Mouse (Mus musculus): ENCODE data around the gene Top3a. TPM values are rescaled to one million over a fixed set of nuclear protein-coding genes. Genes with fewer than 3 reads are reported as not detected.
"Not testable (repeated sequence)": the region's sequence is repeated elsewhere in the genome, so short reads cannot be mapped to it uniquely, and the experiment has no call there.

The Top3a gene
- total RNA-seq (2021) = 1 to 10 TPM; 4.2 to 5.8 TPM
- long read RNA-seq, experiment 1, partial matches to known transcripts = 0 of 2 reads
- long read RNA-seq, experiment 1, other reads (novel, unspliced or antisense) = 1 of 2 reads
- long read RNA-seq, experiment 2, partial matches to known transcripts = 2 of 6 reads
- long read RNA-seq, experiment 2, other reads (novel, unspliced or antisense) = 1 of 6 reads

DNA sequence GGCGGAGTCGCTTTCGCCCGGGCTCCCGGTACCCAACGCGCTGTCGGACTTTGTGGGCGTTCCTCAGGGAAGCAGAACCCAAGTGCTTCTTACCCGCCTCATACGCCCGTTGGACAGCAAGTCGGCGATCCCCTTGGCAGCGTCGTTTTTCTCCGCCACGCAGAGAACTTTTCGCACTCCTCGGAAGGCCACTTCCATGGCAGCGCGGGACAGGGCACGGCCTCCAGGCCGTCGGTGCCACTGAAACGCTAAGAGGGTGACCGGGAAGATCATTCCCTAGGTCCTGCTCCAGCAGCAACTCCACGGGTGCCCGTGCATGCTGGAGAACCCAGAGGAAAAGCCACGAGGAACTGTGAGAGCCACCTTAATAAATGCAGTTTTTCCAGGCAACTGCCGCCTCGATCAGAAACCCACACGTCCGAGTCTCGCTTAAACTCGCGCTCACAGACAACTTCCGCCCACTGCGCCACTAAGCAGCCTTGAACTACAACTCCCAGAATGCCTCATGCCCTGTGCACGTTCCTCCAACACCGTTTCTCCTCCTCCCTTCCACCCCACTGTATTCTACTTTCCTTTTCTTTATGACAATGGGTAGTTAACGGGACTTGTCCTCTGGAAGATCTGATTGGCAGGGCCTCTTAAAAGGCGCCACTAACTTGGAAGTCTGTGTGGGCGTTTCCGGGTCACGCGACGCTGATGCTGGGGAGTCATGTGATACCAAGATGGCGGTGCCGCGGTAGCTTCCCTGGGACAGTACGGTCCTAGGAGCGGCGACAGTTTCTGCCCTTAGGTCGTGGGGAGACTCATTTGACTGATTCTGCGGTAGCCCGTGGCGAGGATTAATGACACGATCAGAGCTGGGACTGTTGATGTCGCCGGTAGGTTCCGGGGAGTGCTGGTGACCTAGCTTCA, at the start of gene Top3a, which contains the start of gene Smcr8:
Gene Top3a, minus strand, starts transcription at position 537 of the 912 bp plus-strand sequence.
Gene Smcr8, plus strand, starts transcription at position 696 of the 912 bp plus-strand sequence.
- DNase-seq (ENCODE audit: low spot score in 2 of 2) = peak; percentile 87 to 92

DNA sequence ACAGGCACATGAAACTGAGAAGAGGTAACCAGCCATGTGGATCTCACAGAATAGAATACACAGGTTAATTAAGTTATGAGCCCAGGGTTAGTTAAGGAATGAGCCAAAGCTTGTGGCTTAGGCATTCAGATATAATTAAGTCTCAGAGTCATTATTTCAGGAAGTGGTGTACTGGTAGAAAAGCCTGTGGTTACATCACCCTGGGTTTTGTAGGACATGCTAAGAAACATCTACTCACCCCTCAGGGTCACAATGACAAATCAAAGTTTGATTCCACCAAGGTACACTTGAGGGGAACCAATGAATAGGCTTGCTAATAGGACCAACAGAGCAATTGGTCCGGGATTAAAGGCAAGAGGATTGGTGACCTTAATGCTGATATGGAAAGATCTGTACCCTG, 49.5 kb upstream of the Top3a start:
- DNase-seq (ENCODE audit: low spot score in 2 of 2) = no peak

DNA sequence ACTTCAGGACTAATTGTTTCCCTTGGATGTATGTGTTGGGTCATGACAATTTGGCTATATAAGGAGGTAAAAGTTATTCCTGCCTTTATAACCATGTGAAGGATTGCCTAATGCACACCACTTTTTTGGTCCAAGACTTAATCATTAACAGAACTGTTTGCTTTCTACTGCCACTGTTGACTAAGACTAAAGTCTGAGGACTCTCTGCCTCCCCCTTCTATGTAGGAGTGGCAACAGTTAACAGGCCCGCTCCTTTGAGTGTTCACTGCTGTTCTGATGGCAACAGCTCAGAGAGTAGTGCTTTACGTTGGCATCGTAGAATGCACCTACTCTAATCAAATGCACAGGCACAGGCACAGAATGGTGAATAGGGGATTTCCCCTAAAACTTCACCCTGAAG, 48.0 kb upstream of the Top3a start:
- no peak for DNase-seq (ENCODE audit: low spot score in 2 of 2)

DNA sequence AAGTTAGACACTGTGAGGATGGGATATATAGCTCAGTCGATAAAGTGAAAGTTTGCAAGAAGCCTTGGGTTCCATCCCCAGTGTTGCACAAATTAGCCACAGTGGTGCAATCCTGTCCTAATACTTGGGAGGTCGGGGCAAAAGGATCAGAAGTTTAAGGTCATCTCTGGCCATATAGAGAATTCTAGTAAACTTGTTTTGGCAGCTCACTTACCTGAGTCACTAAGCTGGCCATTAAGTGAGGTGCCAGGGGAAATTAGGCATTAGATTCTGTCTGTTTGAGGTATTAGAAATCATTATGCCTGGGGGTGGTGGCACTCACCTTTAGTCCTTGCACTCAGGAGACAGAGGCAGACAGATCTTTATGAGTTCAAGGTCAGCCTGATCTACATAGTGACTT, 46.6 kb upstream of the Top3a start:
- DNase-seq (ENCODE audit: low spot score in 2 of 2) = no peak

DNA sequence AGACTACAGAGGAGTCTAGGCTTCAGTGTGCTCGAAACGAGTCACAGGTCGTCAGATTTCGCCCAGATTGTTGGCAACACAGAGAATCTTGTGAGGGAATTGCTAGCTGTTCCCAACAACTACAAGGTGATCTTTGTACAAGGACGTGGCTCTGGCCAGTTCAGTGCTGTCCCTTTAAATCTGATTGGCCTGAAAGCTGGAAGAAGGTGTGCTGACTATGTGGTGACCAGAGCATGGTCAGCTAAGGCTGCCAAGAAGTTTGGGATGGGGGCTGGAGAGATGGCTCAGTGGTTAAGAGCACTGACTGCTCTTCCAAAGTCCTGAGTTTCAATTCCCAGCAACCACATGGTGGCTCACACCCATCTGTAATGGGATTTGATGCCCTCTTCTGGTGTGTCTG, 39.2 kb upstream of the Top3a start:
- no peak for DNase-seq (ENCODE audit: low spot score in 2 of 2)

DNA sequence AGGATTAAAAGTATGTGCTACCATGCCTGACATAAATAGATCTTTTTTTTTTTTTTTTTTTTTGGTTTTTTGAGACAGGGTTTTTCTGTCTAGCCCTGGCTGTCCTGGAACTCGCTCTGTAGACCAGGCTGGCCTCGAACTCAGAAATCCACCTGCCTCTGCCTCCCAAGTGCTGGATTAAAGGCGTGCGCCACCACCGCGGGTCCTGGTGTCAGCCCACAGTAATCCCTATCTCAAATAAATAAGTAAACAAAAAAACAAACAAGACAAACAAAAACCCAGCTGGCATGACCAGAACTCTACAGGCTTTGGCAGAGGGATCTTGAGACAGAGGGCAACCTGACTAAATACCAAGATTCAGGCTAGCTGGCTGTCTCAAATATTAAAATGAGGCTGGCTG, 34.5 kb upstream of the Top3a start, which contains the start of gene Shmt1:
Gene Shmt1, minus strand, starts transcription at position 101 of the 400 bp plus-strand sequence.
- not testable (repeated sequence) for DNase-seq (ENCODE audit: low spot score in 2 of 2)

DNA sequence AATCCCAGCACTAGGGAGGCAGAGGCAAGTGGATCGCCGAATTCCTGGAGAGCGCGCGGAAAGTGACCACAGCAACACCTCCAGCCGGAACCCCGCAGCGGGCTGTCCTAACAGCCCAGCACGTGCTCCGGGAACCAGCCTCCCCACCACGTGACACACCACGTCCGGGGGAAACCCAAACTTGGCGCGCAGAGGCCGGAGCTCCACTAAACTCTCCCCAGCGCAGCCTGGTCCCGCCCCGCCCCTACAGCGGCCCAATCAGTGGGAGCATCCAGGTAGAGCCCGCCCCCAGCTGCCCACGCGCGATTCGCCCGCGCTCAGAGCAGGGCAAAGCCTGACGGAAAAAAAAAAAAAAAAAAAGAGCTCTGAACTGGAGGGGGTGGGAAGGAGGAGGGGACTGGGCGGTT, 33.9 kb upstream of the Top3a start:
- DNase-seq (ENCODE audit: low spot score in 2 of 2) = peak; percentile 80 to 91

DNA sequence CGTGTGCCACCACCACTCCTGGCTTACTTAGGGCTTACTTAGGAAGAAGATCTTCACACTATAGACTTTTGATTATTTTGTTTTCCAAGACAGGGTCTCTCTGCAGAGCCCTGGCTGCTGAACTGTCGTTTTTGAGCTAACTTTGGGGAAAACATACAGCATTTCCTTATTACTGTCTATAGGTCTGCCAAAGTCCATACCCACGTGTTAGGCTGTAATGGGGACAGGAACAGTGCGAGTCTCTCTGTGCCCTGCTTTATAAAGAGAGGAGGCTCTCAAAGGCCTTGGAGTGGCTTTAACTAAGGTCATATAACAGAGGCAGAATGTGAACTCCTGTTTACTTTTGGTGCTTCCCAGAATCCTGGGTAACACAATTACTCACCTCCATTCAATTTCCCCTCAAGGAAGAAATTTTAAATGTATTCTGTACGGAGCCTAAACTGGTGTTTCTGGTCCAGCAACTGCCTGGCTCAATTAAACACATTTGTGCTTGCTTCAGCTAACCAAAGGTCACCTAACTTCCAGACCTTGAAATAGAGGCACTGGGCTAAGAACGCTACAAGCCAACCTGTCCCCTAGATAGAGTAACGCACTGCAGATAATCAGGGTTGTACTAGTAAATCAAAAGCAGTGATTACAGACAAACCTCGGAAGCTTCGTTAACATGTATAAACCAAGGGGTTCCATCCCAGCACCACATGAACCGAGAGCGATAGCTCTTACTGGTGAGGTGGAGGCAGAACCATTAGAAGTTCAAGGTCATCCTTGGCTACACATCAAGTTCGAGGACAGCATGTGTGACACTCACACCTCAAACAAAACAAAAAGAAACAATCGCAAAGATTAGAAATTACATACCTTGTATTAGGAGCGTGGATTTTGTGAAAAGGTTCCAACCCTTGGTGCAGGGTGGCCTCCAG, 33.1 kb upstream of the Top3a start:
- DNase-seq (ENCODE audit: low spot score in 2 of 2) = no peak

DNA sequence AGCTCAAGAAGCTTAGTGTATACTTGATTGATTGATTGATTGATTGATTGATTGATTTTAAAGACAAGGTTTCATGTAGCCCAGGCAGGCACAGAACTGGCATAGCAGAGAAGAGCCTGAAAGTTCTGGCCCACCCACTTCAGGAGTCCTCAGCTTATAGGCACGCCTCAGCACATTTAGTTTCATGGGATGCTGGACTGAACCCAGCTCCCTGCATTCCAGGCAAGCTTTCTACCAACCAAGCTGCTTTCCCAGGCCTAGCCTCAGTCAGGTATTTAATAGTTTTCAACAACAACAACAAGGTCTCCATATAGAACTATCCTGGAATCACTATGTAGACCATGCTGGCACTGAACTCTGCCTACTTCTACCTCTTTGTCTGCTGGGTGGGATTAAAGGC, 32.4 kb upstream of the Top3a start:
- no peak for DNase-seq (ENCODE audit: low spot score in 2 of 2)

DNA sequence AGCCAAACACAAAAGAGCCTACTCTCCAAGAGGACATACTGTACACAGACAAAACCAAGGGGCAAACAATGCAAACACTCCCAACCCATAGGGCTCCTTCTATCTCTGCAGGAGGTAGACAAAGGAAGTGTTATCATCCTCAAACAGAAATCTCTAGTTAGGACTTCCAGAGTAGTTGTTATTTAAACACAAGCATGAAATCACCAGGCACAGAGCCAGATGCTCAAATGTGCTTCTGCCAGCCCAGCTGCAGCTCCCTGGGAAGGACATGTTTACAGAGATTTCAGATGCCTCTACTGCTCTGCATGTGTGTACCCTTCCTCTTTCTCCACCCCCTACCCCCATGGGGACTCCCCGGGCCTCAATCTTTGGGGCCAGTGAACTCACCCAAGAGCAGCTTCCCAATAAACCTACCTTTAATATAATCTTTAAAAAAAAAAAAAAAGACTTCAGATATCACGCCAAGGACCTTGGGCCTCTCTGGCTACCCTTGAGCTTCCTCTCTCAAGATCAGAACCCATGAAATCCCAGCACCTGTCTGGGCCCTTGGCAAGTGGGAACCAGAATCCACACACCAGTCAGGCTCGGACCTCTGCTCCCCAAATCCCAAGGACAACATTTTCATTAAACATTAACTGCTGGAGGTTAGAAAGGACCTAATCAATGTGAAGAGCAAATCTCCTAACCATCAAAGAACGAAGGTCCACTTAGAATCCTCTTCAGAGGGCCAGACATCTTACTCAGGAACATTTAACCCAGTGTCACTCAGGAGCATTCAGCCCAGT, 31.3 kb upstream of the Top3a start:
- peak; percentile 9 to 36 for DNase-seq (ENCODE audit: low spot score in 2 of 2)

DNA sequence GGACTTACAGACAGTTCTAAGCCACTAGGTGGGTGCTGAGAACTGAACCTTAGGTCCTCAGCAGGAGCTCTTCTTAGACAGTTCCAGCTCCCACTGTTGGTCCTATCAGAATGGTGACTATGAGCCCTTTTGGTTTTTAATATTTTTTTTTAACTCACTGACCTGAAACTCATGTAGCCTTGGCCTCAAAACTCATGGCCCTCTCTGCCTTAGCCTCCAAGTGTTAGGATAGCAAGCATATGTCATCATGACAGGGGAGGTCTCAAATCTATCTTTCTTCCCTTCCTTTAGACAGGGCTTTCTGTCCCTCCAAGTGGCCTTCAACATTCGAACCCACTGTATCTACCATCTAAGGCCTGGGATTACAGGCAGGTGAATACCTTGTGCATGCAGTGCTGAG, 23.7 kb upstream of the Top3a start:
- no peak for DNase-seq (ENCODE audit: low spot score in 2 of 2)

DNA sequence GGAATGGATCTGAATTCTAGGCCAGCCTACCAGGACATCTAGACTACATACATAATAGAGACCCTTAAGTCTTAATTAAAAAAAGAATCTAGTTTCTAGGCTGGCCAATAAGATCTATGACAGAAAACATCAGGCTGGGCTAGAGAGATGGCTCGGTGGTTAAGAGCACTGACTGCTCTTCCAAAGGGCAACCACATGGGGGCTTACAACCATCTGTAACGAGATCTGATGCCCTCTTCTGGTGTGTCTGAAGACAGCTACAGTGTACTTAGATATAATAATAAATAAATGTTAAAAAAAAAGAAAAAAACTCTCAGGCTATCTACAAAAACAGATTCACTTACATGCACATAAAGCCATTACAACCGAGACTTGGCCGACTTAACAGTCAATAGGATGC, 22.8 kb upstream of the Top3a start:
- no peak for DNase-seq (ENCODE audit: low spot score in 2 of 2)

DNA sequence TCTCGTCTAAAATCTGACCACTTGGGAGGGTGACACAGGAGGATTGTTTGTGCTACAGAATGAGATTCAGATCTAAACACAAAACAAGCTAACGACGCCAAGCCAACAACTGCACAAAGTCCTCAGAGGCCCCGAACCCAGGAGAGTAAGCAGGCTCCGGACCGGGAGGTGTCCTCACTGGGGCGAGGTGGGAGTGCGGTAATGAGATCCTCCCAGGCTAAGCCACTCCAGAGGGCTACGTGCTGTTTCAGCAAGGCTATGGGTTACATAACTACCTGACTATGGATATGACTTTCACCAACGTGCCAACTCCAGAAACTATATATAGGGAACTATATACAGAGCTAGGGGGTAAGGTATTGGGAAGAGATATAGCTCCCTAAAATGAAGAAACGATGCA, 19.2 kb upstream of the Top3a start:
- no peak for DNase-seq (ENCODE audit: low spot score in 2 of 2)

DNA sequence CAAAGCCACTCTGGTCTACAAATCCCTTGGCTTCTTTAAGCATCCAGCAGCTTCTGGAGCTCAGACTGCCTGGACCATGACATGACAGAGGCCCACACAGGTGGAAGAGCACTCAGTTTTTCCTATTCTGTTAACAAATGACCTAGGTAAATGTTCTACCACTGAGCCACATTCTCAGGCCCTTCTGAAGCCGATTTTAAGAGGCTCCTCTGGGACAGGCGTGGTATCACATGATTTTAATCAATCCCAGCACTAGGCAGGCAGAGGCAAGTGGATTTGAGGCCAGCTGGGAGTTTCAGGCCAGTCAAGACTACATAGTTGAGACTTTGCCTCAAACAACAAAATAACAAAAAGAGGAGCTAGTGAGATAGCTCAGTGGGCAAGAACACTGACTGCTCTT, 13.3 kb upstream of the Top3a start:
- DNase-seq (ENCODE audit: low spot score in 2 of 2) = no peak

DNA sequence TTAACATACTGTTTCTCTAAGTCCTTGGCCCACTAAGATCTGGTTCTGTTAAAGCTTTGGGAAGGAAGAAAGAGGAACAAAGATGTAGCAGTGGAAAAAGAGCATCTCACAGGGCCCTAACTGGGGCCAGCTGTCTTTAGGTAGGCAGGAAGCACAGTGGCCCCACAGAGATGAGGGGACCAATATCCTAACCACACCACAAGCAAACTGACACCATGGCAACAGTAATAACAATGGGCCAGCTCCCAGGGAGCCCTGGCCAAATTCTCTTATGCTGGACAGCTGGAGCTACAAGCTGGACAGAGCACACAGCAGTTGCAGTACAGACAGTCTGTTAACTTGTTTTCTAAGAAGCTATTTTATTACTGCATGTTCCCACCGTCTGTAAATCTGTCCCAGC, 10.4 kb upstream of the Top3a start:
- DNase-seq (ENCODE audit: low spot score in 2 of 2) = peak; percentile 16 to 22

DNA sequence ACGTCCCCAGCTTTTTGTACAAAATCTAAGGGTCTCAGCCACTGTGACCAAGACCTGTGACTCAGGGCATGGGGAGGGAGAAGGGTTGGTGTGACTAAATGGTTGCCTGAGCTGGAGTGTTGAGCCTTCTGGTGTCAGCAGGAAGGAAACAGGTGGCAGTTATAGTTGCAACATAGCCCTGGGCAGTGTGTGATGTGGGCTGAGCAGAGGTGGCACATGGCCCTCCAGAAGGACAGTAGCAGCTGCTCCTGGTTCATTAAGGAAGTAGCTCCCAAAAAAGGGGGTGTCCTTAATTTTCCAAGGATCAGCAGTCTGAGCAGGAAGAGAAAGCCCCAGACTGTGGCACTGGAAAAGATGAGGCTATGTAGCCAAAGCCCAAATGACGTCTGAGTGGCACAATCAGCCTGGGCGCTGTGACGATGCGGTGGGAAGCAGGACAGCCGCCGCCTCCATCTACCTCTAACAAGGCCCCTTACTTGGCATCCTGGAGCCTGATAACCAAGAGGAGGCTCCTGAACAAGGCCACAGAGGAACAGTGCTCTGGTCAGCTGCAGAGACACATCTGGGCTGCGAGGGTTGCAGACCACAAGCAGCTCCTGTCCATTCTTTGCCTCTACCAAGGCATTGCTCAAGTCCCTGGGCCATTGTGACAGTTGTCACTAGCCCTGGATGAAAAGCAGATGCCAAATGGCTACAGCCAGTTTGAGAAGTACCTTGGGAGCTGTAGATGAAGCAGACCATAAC, 7.2 kb upstream of the Top3a start:
- DNase-seq (ENCODE audit: low spot score in 2 of 2) = no peak

DNA sequence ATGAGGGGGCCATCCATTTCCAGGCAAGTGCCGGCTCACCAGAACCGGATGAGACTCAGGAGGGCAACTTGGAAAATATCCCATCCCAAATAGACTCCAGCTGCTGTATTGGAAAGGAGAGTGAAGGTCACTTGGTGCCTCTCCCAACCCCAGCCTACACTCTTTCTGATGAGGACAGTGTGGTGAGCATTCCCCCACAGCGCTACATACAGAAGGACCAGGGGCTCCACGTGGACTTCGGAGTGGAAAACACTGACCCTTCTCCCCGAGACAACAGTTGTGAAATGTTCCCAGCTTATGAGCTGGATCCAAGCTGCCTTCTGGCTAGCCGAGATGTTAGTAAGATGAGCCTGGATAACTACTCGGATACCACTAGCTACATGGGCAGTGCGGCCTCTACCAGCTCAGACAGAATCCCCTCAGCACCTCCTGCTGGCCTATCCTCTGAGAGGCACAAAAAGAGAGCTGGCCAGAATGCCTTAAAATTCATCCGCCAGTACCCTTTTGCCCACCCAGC, 2.6 kb upstream of the Top3a start:
- DNase-seq (ENCODE audit: low spot score in 2 of 2) = no peak

DNA sequence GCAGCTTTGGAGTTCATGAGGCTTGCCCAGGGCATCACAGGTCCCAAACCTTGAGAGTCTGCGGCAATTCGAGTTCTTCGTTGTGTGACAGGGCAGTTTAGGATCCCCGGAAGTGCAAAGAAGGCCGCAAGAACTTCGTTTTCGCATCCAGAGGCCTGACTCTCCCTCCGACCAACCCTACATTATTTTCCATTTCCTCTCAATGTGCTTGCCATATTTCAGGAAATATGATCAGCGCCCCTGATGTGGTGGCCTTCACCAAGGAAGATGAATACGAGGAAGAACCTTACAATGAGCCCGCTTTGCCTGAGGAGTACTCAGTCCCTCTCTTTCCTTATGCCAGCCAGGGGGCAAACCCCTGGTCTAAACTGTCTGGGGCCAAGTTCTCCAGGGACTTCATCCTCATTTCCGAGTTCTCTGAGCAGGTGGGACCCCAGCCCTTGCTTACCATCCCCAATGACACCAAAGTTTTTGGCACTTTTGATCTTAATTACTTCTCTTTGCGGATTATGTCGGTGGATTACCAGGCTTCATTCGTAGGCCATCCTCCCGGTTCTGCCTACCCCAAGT, 721 bp upstream of the Top3a start:
- DNase-seq (ENCODE audit: low spot score in 2 of 2) = no peak

DNA sequence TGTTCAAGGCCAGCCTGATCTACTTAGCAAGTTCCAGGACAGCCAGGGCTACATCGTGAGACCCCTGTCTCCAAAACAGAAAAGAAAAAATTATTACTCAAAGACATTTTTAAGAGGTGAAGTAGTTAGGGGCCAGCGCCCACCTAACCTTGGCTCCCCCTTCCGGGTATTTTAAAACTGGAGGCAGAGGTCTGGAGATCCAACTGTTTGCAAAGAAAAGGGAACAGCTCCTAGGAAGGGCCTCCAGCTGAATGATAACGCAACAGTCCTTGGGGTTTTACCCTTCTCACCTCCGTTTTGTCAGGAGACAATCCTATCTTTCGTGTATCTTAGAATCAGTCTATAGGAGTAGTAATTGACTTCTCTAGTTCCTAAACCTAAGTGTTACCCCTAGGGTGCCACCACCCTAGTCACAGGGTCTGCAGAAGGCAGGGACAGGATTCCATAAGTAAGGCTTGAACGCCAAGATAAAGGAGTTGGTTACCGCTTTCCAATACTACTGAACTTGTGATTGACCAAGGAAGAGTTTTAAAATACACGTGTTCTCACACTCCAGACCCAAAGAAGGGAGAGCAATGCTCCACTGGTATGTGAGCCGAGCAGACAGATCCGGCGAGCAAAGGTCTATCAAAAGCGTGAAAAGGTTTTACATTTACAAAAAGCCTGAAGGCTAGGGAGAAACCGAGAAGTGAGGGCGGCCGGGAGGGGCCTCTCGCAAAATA, 897 bp downstream of the Top3a start:
- no peak for DNase-seq (ENCODE audit: low spot score in 2 of 2)
